Mouse (Mus musculus) T-helper 2 cell (primary cell): ENCODE results near the gene Tnfsf11.

ENCODE experiments used
- in situ Hi-C: fragments of 300-600 bp; cut with MboI, MseI; formaldehyde crosslinking; loops from one replicate; pipeline ENCODE4 v1.15.1; 2025; ENCODE audit warnings: high pct_unique_total_duplicates

The Tnfsf11 gene

DNA sequence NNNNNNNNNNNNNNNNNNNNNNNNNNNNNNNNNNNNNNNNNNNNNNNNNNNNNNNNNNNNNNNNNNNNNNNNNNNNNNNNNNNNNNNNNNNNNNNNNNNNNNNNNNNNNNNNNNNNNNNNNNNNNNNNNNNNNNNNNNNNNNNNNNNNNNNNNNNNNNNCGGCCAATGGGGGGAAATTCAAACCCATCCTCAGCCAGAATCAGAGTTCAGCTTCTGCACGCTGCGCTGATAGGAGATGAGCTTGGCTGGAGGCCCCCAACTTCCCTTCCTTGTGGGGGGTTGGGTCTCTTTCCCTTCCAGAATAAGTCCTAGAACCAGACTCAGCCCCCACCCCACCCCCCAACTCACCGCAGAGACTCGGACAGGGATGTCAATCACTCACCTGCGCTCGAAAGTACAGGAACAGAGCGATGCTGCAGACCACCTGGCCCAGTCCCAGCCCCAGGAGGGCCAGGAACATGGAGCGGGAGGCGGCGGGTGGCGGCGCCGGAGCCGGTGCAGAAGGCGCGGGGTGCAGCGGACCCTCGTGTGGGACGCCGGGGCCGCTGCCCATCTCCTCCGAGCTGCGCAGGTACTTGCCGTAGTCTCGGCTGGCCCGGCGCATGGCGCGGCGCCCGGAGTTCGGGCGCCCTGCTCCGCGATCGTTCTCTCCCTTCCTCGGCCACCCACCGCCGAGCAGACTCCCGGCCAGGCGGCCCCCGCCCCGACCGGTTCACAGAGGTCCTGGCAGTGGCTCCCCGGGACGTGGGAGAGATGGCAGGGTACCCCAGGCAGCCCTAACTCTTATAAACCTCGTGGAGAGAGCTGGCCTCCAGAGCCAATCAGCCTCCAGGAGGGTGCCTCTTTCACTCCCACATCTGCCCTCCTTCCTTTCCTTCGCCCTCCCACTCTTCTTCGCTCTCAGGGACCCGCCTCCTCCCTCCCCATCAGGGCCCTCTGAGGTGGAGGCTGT is at the start of gene Tnfsf11:
TSS of gene Tnfsf11 (minus strand) at position 758 of the 952 bp plus-strand sequence.
- in situ Hi-C loops, result loop anchor here (5.0 kb wide), 1 partner anchor 130 kb away; no protein-coding TSS in a partner anchor

DNA sequence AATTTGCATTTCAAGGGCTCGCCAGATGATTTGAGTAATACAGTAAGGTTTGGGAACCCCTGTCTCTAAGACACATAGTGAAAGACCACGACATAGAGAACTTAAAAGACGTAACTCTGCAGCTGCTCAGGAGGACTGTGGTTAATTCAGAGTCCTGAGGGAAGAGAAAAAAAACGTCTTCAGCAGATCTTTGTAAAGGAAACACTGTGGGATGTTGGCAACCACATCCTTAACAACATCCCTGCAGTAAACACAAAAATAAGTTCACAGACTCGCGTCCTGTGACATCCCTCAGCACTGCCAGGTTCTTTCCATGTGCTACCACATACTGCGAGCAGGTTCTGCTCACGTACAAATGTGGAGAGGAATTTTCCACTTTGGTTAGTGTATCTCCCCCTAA is 48.9 kb upstream of the Tnfsf11 start:
- in situ Hi-C loops, result no loop called here

DNA sequence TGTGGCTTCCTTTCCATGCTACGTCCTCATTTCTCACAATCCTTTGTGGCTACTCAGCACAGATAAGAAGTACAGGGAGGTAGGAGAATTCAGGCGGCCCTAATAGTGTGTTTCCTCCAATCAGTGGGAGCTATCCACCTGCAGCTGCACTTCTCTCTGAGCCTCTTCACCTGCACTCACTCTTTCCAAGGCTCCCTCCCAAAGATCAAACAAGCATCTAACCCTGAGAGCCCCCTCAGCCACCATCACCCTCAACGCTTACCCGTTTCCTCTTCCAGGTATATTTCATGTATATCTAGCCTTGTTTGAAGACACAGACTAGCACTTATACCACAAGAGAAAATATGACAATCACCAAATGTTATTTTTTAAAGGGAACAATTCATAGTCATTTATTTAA is 47.5 kb upstream of the Tnfsf11 start:
- in situ Hi-C loops, result no loop called here

DNA sequence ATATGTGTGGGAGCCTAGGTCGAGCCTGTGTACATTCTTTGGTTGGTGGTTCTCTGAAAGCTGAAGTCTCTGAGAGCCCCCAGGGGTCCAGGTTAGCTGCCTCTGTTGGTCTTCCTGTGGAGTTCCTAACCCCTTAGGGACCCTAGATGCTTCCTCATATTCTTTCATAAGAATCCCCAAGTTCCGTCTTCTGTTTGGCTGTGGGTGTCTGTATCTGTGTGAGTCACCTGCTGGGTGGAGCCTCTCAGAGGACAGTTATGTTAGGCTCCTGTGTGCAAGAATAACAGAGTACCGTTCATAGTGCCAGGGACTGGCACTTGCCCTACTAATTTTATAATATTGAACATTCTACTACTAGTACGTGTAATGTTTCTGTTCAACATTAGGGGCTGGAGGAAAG is 45.0 kb upstream of the Tnfsf11 start:
- in situ Hi-C loops, result no loop called here

DNA sequence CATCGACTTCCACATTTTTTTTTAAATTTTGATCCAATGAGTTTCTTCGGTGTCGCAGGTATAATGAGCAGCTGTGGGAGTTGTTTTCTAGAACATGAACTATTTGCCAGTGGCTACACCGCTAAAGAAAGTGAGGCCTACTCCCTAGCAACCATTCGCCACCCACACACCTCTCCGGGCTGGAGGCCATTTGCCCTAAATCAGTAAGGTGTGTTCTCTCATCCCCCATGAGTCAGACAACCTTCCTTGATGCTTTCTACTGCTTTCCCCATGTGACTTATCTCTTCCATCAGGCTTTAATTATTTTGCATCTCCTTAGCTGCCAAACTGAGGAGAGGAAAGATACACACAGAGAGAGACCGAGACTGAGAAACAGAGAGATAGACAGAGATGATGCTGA is 43.7 kb upstream of the Tnfsf11 start:
- in situ Hi-C loops, result no loop called here

DNA sequence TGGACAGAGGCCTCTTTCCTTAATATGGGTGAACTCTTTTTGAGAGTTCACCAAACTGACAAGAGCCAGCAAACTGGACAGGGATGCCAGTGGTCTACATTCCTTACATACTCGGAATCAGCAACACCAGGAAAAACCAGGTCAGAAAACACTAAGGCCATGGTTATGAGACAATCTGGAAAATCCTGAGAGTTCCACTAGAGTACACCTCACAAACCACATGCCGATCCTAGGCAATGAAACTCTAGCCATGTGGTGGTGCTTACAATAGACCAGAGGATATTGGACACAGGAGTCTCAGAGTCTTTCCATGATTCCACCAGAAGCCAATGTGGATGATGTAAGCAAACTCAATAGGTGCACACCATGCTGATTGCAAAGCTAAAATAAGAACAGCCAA is 39.9 kb upstream of the Tnfsf11 start:
- in situ Hi-C loops, result loop anchor here (5.0 kb wide), 1 partner anchor 35 kb away; no protein-coding TSS in a partner anchor

DNA sequence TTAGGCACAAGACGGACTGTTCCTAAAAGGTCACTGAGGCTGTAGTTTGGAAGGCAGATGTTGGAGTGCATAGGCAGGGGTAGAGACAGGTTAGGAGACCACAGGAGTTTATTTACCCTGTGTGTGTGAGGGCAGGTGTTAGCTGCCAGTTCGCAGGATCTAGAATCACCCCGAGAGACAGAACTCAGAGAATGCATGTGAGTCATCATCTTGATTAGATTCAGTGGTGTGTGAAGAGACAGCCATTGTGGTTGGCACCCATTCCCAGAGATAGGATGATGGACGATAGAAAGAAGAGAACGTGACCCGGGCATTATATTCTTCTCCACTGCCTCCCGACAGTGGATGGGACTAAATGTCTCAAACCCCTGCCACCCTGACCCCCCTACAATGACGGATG is 35.2 kb upstream of the Tnfsf11 start:
- in situ Hi-C loops, result no loop called here

DNA sequence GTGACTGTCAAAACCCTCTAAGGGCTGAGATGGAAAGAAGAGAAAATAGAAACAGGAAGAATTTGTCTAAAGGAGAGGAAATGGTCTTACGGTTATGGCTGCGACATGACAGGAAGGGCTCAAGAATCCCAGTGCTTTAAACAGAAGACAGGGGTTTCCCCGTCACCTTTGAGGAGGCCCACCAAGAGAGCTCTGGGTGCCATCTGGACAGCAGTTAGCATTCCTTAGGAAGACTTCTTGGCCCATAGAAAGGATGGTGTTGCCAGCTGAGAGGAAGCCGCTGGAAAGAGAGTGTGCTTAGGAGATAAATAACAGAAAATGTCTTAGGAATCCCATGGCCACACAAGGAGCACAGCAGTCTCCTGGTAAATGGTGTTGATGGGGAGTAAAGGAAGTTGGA is 34.3 kb upstream of the Tnfsf11 start:
- in situ Hi-C loops, result no loop called here

DNA sequence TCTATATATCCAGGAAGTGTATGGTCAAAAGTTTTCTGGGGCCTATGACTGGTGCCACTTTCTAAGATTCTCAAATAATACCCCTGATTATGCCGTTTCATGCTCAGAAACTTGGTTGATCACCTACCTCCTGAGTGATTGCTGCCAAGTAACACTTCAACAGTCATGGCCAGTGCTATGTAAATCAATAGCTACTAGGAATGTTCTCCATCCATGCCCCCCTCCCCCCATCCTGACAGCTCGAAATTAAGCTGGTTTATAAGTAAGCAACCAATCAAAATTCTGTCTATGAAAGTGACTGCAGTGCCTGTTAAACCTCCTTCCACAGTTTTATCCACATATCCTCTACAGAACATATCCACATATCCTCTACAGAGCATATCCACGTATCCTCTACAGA is 25.5 kb upstream of the Tnfsf11 start:
- in situ Hi-C loops, result no loop called here

DNA sequence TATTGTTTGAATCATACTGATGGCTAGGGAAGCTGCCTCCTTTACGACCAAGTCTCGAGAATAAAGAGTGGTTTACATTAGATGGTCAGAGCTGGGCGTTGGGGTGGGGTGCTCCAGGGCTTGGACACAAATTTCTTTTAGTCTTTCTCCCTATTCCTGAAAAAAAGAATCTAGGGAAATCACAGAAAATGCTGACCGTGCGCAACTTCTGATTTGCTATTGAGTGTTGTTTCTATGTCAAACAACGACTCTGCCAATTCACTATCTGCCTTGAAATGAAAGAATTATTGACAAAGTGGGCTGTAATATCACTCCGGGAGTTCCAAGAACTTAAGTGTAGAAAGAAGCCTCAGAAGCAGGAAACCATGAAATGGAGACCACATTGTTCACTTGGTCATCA is 23.5 kb upstream of the Tnfsf11 start:
- in situ Hi-C loops, result no loop called here

DNA sequence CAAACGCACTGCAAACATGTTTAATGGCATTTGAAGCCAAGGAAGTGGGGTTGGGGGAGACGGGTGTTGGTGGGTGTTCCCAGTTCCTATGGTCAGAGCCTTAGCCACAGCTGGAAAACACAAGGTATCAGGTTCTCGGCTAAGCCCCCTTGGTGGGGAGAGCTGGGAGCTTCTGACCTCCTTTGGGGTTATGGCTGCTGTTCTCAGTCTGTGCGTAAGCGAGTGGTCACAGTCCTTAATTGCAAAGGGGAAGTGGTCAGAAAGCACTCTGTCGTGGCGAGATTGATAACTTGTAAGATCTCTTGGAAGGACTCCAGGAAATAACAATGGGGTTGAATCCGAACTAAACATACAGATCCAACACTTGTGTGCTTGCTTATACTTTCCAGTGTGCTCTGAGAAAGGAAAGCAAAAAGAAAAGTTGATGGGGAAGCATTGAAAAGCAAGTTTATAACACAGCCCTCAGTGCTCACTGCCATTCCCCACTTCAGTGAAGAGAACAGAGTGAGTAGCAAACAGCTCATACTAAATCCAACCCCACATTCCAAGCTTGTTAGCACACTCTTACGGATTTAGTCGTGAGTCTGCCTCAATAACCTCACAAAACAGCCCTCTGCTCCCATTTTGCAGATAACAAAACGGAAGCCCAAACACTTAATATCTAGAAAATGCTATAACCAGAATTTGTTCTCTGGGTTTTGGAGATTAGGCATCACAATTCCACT is 22.9 kb upstream of the Tnfsf11 start:
- in situ Hi-C loops, result no loop called here

DNA sequence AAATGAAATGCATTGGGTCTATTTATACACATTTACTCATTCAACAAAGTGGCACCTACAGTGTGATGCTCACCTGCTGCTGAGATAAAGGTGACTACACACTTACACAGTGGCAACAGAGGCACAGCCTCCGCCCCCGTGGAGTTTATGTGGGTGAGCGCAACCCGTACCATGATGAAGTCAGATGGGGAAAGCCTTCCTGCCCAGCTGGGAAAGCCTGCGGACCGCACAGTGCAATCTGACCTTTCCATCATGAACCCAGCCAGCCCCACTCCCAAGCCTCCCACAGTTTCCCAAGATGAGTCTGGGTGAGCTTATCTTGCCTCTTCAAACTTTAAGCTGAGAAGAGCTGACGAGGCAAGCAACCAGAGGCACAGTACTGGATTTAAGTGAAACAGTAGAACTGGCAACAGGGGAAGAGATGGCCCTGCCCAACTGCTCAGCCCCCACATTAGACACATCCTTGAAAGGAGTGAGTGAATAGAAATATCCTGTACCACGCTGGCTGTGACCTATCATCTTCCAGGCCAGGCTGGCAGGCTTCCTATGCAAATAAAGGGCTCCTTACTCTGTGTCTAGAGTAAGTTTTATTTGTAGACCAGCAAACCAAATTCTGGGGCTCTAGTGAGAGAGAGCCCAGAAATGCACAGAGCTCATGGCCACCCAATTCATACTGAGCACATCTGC is 22.1 kb upstream of the Tnfsf11 start:
- in situ Hi-C loops, result no loop called here

DNA sequence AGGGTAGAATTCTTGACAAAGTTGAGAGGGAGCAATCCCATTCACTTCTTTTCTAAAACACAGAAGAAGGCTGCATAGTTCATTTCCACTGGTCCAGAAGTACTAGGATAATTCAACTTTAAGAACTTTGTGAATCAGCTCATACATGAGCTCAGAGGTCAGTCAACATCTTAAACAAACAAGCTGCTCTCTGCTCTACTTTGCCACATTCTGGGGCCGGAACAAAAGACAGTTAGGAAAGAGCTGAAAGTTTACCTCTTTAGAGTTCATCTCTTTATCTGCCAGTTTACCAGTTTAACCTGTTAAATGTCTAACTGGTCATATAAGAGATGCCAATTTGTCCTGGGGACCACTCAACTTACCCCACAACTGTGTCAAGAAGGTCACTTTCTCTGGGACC is 15.5 kb upstream of the Tnfsf11 start:
- in situ Hi-C loops, result no loop called here

DNA sequence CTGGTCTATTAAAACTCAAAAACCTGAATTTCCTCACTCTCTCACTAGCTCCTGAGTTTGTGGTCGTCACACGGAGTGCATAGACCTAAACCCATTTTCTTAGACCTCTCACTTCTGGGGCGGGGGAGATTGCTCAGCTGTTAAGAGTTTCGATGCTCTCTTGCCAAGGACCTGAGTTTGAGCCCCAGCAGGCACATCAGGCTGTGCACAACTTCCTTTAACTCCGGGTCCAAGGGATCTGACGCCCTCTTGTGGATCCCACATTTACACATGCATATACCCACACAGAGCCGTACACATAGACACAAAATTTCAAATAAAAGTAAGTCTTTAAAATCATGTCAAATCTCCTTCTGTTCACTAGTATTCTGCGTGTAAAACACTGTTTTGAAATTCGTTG is 15.1 kb upstream of the Tnfsf11 start:
- in situ Hi-C loops, result no loop called here

DNA sequence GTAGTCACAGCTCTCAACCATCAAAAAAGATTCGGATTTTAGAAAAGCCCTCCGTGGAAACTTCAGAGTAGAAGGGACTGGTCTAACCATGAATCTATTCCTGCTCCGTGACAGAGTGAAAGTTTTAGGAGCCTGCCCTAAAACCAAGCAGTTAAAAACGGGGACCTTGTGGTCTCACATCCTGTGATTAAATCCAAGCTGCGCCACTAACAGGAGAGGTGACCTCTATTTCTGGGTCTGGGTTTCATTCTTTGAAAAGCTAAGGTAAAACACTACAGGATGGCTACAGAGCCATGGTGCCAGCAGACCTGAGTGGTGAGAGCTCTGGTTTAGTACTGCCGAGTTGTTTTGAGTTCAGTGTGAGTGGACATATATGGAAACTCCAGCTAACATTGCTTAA is 12.4 kb upstream of the Tnfsf11 start:
- in situ Hi-C loops, result no loop called here

DNA sequence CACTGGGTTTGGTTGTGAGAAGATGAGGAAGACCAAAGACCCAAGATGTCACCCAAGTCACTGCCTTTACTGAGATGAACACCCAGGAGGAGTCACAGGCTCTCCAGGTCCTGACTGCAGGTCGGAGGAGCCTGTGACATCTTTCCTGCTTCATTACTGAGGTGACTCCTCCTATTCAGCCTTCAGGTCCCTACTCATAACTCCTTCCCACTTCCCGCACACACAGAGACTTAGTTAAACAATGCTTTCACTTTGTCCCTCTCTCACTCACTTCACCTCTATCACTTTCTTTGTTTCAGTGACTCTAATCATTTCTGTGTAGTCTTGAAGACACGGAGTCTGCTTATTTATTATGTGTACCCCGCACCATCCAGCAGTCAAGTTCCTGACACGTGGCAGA is 11.7 kb upstream of the Tnfsf11 start:
- in situ Hi-C loops, result no loop called here

DNA sequence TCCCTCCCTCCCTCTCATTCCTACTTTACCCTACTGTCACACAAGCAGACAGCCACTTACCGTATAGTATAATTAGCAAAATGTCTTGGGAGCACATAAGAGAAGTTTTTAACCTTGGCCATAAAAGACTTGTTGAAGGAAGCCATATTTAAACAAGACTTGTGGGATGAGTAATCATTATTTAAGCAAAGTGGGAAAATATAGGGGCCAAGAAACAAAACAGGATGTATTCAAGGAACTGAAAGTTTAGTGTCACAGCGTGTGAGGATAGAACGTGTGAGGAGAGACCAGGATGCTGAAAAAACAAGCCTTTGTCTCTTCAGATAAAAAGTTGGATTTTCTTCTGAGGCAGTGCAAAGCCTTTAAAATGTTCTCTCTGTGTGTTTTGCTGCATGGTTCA is 11.2 kb upstream of the Tnfsf11 start:
- in situ Hi-C loops, result no loop called here

DNA sequence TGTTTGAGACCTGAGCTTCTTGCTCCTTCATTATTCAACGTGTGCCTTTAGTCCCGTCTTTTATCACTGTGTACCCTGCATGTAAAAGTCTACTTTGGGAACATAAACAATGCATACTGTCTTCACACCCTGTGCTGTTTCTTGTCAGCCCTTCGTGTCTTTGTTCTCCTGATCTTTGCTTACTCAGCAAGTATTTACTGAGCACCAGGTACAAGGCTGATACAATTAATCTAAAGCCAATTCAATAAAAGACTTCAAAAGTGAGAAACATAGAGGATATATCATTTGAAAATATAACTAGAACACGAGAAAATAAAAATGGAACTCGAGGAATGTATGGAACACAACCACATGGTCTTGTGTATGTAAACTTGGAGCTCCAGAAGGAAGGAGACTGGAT is 9.8 kb upstream of the Tnfsf11 start:
- in situ Hi-C loops, result no loop called here

DNA sequence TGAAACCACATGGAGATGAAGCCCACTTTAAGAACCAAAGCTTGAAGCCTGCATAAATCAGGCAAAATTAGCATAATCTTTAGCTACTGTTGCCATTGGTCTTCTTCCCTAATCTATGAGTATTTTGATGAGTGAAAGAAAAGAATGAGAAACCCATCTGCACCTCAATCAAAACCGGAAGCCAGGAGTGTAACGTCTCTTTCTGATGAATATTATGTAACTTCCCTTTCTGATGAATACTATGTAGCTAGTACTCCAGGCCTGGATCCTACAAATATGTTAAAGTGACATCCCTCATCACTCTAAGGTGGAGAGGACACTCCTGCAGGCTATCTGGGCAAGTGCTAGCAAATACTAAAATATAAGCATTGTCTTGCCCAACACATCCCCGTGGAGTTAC is 6.9 kb downstream of the Tnfsf11 start:
- in situ Hi-C loops, result no loop called here

DNA sequence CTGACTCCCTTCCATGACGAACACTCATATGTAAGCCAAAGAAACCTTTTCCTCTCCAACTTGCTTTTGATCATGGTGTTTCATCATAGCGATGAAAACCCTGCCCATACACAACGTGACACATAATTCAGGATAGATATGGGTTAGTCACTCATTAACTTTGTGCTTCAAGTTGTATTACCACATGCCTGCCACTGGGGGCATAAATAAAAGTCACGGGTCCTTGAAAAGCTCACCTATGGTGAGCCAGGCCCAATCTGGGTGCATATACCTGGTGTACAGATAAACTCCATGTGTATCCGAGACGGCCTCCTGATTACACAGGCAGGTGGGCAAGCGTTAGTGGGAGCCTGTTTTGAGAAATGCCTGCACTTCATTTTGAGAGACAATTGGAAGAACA is 15.2 kb downstream of the Tnfsf11 start:
- in situ Hi-C loops, result no loop called here

DNA sequence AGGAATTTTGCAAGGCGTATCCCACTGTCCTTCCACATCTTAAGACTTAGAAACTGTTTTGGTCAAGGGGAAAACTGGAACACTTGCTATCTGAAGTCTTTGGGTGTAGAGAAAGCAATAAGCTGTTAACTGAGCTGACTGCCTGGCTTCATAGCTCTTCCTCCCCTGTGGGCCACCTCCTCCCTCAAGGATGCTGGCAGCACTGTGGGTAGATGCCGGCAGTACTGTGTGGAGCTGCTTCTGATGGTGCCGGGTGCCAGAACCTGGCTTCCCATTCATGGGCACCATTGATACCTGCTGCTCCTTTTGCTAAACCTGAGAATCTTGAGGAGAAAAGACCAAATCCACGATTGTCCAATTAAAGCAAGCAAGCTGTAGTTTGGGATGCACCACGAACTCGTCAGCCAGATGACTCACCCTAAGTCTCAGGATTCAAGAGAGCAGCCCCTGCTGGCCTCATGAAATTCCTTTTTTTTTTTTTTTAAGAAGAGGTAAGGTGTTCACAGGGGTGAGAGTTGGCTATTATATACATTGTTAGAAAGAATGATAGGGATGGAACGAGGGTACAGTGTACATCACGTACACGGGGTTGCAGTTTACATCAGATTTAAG is 17.8 kb downstream of the Tnfsf11 start:
- in situ Hi-C loops, result no loop called here

DNA sequence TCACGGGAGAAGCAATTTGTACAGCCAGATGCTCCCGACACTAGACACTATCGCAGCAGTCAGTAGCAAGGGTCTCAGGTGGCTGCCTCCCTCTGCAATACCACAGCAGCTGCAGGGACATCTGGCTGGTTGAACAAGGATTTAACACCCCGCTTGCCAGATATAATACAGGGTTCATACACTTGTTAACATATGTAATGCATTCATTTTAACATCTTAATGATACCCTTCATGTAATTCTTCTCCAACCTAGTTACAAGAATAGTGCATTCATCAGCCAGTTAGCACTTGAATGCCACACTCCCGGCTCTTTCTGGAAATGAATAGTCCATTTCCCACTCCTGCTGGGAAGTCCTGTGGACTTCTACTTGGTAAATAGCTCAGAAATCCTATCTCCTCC is 18.9 kb downstream of the Tnfsf11 start:
- in situ Hi-C loops, result no loop called here
